Mouse (Mus musculus) frontal cortex, adult (tissue): ENCODE data around the gene Rpl15.
"Not testable (repeated sequence)": the region's sequence is repeated elsewhere in the genome, so short reads cannot be mapped to it uniquely, and the experiment has no call there.

Experiments
- ATAC-seq: cut with Nextera tagmentation; 2 replicates; pipeline ENCODE4 v1.9.2; 2017; ENCODE audit warnings: mild to moderate bottlenecking, moderate library complexity, mixed read lengths; ENCODE audit not compliant: low TSS enrichment

Gene Rpl15

DNA sequence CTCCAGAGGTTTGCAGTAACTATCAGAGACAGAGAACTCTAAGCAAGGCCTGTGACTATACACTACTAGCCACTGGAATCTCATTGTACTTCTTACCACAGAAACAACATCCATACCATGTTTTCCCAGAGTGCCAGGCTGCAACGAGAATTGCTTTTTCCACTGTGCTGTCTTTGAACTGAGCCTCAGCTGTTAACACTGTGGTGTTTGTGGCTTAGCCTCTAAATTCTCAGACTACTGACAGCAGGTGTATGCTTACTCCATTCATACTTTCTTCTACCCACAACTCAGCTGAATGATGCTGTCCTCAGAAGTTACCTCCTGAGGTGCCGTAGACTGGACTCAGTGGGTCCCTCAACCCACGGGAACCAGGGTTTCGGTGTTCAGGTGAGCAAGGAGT, 29.4 kb downstream of the Rpl15 start:
- no peak for ATAC-seq

DNA sequence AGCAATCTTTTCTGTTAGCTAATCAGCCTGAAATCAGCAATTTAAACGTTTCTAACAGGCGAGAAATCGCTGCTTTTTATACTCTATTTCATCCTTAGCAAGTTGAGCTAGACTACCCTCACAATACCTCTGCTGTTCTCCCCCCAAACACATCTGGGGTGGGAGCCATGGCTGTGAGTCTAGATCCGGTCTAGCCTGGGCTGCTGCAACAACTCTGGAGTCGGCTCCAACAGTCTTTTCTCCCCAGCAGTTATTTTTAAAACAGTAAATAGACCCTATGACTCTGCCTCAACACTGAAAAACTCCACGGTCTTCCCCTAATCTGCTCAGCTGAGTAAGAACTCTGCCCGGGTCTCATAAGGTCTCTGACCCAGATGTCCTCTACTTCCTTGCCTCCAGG, 31.1 kb downstream of the Rpl15 start:
- no peak for ATAC-seq

DNA sequence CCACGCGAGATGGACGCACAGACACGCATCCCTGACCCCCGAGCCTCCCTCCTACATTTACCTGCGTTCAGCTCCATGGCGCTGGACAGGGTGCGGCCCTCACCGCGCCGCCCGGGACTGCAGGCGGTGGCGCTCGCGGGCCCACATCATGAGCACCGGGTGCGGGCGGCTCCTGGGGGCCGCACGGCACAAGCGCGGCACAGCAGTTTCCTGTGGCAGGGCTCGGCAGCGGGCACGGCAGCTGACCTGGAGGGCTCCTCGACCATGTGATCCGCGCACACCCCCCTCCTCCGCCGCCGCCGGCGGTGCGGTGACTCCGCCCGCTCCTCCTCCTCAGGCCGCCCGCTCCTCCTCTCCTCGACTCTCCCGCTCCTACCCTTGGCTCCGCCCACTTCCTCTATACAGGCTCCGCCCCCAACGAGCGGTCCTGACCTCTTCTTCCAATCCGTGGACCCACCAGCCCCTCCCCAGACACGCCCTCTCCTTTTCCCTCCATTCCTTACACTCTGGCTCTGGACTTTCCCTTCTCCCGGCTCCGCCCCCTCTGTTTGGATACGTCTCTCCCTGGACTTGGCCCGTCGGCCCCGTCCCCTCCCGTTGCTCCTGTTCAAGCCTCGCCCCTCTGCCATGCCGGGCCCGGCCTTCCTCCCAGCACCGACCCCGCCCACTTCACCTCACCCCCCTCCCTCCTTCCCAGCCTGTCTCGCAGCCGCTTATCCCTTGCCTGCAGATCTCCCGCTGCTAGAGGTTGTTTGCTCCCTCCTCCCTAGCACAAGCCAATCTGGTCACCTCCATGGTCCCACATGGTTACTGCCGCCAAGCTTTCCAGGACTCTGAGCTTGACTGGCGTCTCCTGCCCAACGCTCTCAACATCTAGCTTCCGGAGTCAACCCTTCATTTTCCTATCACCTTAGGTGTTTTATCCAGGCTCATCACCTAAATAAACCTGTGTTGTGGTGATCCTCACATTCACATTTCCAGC, 32.1 kb downstream of the Rpl15 start, which contains the start of gene Nr1d2:
Nr1d2 (minus strand) TSS at position 378 of the 982 bp plus-strand sequence.
- peak; percentile 80 for ATAC-seq

DNA sequence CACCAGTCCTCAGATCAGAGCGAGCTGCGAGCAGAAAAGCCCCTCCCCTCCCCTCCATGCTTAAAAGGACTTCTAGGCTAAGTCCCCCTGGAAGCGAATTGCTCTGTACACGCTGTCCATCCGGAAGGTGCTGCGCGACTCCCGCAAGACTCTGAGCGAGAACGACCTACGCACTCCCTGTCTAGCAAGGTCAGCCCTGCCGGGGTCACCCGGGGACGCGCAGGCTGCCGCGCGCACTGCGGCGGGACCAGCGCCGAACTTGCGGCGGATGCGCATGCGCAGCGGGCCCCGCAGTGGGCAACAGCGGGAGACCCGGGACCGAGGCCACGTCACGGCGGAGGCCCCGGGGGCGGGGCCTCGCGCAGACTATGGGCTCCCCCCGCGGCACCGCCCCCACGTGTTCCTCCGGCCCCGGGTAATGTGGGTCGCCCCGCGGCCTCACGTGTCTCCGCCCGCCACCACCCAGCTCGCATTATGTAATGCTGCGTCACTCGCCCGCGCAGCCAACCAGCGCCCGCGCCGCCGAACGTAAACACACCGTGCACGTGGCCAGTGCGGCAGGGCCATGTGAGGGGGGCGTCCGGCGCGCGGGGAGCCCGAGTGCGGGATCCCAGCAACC, 33.0 kb downstream of the Rpl15 start:
- ATAC-seq, result peak; percentile 40

DNA sequence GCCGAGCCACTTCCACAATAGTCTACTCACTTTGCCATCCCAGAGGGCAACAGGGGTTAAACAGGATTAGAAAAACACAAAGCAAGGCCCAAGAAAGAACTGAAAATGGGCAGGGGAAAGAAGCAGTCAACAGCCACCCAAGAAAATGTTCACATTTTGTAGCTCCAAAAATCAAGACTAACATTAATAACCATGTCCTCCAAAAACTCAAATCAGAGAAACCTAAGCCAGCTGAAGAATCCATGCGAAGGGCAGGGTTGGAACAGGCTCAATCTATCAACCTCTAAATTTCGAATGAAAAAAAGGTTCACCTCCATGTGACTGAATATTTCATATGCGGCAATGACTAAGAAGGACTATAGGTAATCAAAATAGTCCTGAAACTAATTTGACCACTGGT, 33.8 kb downstream of the Rpl15 start:
- no peak for ATAC-seq

DNA sequence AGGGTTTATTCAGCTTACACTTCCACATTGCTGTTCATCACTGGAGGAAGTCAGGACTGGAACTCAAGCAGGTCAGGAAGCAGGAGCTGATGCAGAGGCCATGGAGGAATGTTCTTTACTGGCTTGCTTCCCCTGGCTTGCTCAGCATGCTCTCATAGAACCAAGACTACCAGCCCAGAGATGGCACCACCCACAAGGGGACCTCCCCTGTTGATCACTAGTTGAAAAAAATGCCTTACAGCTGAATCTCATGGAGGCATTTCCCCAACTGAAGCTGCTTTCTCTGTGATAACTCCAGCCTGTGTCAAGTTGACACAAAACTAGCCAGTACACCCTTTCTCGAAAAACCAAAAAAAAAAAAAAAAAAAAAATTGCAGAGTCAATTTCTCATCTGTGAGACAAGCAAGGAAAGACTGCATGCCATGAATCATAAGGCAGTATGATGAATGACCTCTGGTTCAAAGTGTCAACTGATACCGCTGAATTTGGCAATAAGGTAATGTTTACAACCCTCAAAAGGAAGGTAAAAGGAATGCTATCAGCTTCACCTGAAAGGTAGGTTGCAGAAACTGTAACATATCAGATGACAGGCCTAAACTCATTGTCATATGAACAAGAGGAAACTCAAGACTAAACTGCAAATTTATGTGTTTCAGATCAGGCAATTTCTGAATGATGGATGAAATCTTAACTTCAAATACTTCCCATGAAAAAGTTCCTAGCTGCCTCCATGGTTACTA, 34.5 kb downstream of the Rpl15 start:
- not testable (repeated sequence) for ATAC-seq

DNA sequence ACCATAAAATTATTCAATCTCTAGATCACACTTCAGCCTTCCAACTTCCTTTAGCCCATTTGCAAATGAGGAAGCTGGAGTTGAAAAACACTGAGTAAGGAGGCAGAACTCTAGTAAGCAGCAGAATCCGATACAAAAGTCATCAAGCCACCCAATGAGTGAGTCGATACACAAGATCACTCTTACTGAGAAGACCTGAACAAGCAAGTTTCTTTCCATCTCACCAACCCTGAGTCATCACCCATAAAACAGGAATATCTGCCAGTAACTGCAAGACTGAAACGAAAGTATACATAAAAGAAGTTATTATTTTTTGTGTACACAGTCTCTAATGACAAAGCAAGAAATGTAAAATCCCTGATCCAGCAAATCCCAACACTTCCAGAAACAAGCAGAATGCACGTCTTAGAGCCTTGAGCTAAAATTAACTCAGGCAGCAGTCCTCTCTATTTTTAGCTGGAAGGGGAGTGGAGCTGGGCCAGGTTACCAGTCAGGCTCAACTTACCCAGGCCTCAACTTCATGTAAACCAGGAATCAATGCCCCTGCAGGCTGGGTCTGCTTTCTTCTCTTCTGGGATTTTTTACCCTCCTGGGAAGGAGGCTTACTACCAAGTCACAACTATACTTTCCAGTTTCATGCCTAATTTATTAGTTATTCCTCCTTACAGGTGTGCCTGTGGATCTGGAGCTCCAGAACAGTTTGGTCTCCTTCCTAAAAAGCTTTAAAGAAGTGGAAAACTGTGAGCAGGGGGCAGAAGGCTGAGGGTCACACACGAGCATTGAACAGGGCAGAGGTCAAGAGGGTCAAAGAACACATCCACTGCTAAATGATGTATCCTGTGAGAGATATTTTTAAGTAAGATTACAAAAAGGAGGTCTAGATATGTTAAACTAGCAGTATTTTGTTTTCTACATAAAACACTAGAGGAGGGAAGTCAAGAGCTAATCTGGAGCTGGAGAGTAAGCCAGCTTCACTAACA, 36.9 kb downstream of the Rpl15 start:
- ATAC-seq, result no peak

DNA sequence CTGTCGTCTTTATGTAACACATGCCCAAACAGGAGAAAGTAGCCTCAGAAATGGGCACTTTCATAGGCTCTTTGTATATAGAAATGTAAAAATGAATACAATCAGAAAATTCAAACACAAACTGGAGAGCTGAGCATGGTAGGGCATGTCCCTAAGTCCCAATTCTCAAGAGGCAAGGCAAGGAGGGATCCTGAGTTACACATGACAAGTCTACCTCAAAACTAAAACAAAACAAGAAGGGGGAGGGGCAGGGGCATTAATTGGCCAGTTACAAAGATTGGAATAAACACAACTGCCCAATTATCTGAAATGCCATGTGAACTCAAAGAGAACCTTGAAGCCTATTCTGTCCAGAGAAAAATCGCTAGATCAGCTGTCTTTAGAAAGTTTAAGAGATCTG, 38.1 kb downstream of the Rpl15 start:
- no peak for ATAC-seq

DNA sequence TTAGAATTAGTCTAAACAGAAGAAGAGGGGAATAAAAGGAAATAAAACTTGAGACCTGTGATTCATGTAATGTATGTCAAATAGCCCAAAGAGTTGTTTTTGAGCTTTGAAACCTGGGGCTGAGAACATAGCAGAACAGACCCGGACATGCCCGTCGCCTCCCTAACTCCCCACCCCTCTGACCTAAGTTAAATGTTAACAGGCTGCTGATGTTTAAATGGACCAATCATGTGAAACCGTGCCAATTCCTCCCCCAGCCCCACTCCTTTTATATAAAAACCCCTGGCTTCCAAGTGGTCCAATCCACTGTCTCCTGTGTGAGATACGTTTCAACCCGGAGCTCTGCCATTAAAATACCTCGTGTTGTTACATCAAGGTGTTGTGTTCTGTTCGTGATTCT, 39.3 kb downstream of the Rpl15 start:
- not testable (repeated sequence) for ATAC-seq

DNA sequence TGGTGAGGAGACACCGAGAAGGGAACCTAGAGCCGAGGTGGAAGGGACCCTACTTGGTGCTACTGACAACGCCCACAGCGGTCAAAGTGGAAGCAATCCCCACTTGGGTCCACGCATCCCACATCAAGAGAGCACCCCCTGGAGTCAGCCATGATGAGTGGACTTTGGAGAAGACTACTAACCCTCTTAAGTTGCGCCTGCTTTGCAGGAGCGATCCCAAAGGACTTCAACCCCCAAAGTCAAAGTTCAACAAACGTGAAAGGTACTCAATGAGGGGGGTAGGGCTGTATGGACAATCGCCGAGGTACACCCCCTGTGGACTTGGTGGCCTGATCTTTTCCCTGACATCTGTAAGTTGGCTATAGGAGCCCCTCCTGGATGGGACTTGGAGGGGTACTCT, 41.4 kb downstream of the Rpl15 start:
- not testable (repeated sequence) for ATAC-seq

DNA sequence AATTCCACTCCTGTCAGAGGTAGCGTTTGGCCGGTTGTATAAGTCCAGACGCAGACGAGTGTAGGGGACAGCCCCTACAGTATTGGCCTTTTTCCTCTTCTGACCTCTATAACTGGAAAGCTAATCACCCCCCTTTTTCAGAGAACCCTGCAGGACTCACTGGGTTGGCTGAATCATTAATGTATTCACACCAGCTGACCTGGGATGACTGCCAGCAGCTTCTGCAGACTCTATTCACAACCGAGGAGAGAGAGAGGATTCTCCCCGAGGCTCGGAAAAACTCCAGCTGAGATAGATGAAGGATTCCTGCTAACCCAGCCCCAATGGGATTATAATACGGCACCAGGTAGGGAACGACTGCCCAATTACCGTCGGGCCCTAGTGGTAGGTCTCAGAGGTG, 45.0 kb downstream of the Rpl15 start:
- ATAC-seq, result not testable (repeated sequence)

DNA sequence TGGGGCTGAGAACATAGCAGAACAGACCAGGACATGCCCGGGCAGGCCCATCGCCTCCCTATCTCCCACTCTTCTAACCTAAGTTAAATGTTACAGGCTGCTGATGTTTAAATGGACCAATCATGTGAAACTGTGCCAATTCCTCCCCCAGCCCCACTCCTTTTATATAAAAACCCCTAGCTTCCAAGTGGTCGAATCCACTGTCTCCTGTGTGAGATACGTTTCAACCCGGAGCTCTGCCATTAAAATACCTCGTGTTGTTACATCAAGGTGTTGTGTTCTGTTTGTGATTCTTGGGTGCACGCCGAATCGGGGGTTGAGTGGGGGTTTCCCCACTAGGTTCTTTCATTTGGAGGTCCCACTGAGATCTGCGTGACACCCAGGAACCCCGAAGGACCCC, 45.8 kb downstream of the Rpl15 start:
- ATAC-seq, result not testable (repeated sequence)

DNA sequence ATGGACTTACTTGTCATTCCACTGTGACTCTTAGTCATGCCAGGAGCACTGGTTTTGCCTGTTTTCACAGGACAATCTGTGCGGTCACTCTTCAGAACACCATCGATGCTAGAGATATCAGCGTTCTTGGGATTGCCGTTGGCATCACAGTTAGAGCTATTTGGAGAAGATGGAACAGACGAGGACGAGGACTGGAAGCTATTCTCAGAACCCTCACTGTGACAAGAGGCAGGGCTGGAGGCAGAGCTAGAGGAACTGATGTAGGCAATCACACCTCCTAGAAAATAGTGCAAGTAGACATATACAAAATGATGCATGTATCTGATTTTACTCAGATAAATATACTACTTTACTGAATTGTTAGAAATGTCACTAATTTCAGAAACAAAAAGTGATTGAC, 49.2 kb downstream of the Rpl15 start:
- peak; percentile 72 for ATAC-seq
